Mouse (Mus musculus) kidney, postnatal 10 days (tissue): ENCODE data around the gene 1810055G02Rik.
A peak's percentile ranks its signal among the peaks of the same experiment; 100 is the strongest.

Experiments used
- DNase-seq: peaks from one replicate; pipeline ENCODE4 v3.0.0; 2021; ENCODE audit warnings: mixed read lengths

The 1810055G02Rik gene

DNA sequence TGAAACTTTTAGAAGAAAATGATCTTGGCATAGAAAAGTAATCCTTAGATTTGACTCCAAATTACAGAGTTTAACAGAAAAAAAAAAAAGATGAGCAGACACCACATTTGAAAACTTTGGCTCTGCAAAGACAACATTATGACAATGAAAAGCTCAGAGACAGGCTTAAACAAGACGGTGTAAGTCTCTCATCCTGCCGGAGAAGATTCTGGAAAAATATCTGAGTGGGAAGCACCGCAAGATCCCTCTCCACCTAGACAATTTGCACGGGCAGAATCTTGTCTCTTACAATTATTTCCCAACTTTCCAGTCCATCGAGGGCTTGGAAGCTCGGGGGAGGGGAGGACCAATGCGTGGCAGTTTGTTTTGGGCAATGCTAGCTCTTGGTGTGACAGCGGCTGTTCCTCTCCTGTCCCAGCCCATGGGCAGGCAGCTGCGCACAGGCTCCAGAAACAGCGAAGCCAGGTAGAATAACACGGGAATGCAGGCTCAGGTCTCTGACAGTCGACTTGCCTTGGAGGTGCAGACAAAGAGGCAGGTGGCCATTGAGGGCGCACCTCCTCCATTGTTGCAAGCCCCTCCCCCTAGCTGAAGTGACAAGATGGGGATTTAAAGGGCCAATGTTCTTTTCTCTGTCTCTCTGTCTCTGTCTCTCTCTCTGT is 35.9 kb downstream of the 1810055G02Rik start:
- DNase-seq: peak; percentile 75

DNA sequence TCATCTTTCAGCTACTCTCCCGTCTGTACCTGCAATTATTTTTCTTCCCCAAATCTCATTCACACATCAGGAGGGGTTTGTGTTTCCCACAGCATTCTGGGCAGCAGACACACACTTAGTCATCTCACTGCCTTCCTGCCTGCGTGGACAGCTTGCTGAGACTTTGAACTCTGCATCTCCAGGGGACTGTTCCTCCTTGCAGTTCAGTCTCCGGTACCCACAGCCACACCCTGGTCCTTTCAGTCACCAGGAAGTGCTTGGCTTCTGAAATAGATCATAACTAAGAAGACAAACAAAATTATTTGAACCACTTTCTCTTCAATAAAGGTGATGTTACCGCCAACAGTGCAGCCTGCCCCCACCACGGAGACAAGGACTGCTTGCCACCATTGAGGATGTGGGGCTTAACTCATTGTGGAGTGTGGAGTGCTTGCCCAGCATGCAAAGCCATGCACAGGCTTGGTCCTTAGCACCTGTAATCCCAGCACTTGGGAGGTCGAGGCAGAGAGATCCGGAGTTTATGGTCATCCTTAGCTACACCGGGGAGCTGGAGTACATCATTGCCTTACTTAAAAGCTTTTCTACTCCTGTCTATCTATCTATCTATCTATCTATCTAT is 44.6 kb downstream of the 1810055G02Rik start:
- DNase-seq: no peak

DNA sequence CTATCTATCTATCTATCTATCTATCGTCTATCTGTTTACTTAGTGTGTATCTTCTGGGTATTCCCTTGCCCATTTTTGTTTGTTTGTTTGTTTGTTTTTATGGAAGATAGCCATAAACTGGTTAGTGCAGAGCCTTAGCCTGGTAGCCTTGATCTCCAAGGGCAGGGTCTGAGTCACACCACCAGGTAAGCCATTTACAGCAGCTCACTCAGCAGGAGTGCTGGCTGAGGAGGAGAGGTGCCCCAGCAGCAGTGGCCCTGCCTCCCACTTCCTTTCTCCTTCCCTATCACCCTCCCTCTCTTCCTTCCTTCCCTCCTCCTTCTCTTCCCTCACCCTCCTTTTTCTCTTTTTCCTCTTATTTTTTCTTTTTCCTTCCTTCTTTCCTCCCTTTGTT is 45.1 kb downstream of the 1810055G02Rik start:
- DNase-seq: no peak

DNA sequence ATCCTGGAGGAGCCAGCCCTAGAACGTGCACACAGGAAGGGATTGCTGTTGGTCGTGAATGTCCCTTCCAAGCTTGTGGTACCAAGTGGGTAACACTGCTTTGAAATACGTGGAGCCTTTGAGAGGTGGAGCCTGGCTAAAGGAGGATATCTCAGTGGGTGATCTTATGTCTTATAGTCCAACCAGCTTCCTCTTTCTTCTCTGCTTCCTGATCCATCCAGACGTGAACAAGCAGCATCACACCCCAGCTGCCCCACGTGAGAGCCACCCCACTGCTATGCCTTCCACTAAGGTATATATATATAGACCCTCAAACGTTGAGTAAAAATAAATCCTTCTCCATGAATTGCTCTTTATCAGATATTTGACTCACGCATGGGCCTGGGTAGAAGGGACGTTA is 45.6 kb downstream of the 1810055G02Rik start:
- no peak for DNase-seq

DNA sequence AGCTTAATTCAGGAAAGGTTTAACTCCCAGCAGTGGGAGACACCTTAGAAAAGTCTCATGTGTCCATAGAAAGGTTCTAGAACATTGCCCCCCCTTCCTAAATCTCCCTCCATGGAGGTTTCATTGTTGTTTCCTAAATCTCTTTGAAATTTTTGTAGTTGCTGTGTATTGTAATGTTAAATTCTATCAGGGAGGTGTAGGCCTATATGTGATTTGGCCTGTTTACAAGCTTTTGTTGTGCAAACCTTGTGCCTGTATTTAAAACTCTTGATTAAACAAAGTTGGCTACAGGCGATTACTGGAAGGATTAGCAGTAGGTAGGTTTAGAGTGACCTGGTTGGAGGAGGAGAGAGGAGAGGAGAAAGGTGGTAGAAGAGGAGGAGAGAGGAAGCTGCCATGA is 49.8 kb downstream of the 1810055G02Rik start:
- DNase-seq: no peak

DNA sequence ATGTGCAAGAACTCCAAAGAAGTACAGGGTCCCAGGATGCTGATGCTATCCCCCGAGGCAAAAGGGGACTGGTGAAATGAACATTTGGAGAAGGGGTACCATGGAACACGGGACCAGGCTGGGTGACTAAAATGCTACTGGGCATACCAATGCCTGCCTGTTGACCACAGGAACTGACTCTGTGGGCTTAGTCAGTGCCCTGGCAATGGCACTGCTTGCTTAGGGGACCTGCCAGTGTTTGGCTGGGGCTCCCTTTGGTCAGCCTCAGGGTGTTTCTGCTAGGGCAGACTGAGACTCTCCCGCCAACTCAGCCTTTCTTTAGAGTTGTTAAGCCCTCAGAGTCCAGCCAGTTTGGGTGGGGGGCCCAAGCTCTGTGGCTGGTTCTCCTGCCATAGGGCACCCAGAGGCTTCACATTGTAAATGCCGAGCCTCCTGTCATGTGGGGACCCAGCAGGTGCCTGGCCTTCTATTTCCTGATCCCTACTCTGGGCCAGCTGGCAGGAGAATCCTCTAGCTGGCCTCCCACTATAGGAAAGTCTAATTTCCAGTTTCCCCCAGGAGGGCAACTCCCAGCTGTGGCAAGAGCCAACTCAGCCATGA is 57.2 kb downstream of the 1810055G02Rik start:
- DNase-seq: no peak

DNA sequence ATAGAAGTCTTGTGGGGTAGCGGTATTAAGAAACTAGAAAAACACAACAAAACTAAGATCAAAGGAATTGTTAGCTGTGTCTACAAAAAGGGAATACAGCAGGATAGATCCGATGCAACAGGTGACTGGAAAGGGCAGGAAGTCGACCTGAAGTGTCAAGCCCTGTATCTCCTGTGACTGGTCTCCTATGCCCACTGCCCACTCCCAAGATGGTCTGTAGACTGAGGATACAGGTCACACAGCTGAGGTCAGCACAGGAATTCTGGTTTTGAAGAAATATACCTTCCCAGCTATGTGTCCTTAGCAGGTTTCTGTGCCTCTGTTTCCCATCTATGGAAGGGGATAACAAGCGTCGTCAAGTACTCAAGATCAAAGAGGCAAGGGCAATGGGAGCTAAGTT is 58.3 kb downstream of the 1810055G02Rik start:
- DNase-seq: no peak

DNA sequence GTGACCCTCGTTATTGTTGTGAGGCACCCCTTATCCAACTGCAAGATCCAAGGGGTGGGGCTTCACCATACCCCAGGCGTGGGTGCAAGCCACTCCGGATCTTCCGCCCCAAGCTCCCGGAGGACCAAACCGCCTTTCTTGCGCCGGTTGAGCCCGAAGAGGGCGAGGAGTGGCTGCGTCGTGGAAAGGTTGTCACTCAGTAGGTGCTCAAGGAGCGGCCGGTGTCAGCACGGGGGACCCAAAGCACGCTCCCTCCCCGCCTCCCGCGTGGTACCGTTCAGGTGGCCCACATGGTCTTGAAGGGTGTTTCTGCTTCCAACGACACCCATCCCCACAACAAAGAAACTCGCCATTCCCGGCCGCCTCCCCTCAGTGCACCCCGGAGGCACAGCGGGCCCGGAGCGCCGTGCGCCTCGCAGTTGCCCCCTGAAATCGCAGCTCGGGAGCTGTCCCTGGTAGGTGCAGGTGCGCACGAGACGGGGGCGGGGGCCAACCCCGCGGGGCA is 59.2 kb downstream of the 1810055G02Rik start, which contains the start of gene Kmt5b:
TSS of gene Kmt5b (plus strand) at position 146 of the 505 bp plus-strand sequence.
- peak; percentile 70 for DNase-seq
